Mouse (Mus musculus): ENCODE measurements around the gene Sipa1l2.

GRCm38 (mm10) chr8:125444457-125445224 lies 125.0 kb downstream of the Sipa1l2 start:
- TF ChIP-seq CTCF (IDR thresholded peaks at IDR 0.05; ENCODE audit: low read depth, low read length) (no peak), GATA2 (IDR thresholded peaks at IDR 0.05; ENCODE audit: borderline replicate concordance, low read depth, low read length) (no peak), TAL1 (conservative IDR thresholded peaks at IDR 0.05; ENCODE audit: low read depth, low read length) (no peak), GATA1 (IDR thresholded peaks at IDR 0.05; ENCODE audit: borderline replicate concordance, low read length) (no peak), POLR2AphosphoS5 (IDR thresholded peaks at IDR 0.05; ENCODE audit: insufficient replicate concordance, low read depth, low read length) (no peak)
